Comparison of ENCODE assay signal across 9 mouse cellular contexts in genomic region chr4:140101106-140101505, GRCm38 (mm10).
DNase-seq lines count a peak whose midpoint lies in the region; ATAC-seq and TF ChIP-seq lines count a peak whose summit lies in the region.
"Had no signal": no experiment of that assay in that cellular context is flagged by ENCODE, and none has a peak within 500 bp of the region (broad histone marks: within the 10 kb centered on the region; RNA-seq: fewer than 3 reads in every experiment).

No protein-coding gene starts in this region.

- no peaks in the 10 kb centered on the region for H3K9me3 ChIP-seq in liver, postnatal 0 days (ENCODE audit: low read length)
- H3K9me3 ChIP-seq in liver, embryonic 11.5 days (ENCODE audit: control insufficient read depth, low read length), result no peaks in the 10 kb centered on the region
- H3K9me3 ChIP-seq in heart, embryonic 11.5 days (replicated peaks; ENCODE audit: control insufficient read depth, low read length), result no peaks in the 10 kb centered on the region

- peak in 1 of 2 experiments; percentile 50 for DNase-seq in cerebellum, adult 2 months
- no peak for DNase-seq in cerebellum, adult 11-12 months
- no peak for DNase-seq in liver, postnatal 0 days
- DNase-seq in liver, embryonic 11.5 days (ENCODE audit: low spot score), result no peak
- DNase-seq in embryo, embryonic 10.5 days (ENCODE audit: low spot score), result peak; percentile 81
- DNase-seq in retina, embryonic 14.5 days (ENCODE audit: low spot score), result peak; percentile 83
- no peak for DNase-seq in layer of hippocampus, postnatal 36 days

- no peak for TF ChIP-seq EP300 in liver, postnatal 0 days (IDR thresholded peaks at IDR 0.05; ENCODE audit: low read depth)

- ATAC-seq in liver, postnatal 0 days, result no peak
- no peak for ATAC-seq in liver, embryonic 11.5 days (replicated peaks; ENCODE audit: low FRiP score)
- no peak for ATAC-seq in heart, embryonic 11.5 days (replicated peaks; ENCODE audit: insufficient number of reproducible peaks, low FRiP score, low TSS enrichment)

- TF ChIP-seq POLR2A in cerebellum, adult 2 months (IDR thresholded peaks at IDR 0.05; ENCODE audit: borderline replicate concordance, insufficient read depth, low read length), result no peak

- peaks cover 21% of the 10 kb centered on the region; the same call in 1 of the 2 replicates for H3K4me1 ChIP-seq in cerebellum, adult 2 months (ENCODE audit: control insufficient read depth, insufficient read depth, low read length)
- H3K4me1 ChIP-seq in liver, postnatal 0 days (ENCODE audit: insufficient read depth), result no peaks in the 10 kb centered on the region
- no peaks in the 10 kb centered on the region for H3K4me1 ChIP-seq in liver, embryonic 11.5 days (replicated peaks; ENCODE audit: control insufficient read depth, insufficient read depth, low read length)
- H3K4me1 ChIP-seq in heart, embryonic 11.5 days (ENCODE audit: control insufficient read depth, insufficient read depth, low read length), result no peaks in the 10 kb centered on the region

- H3K27ac ChIP-seq in cerebellum, adult 2 months (ENCODE audit: insufficient read depth, low read length), result no peak overlapping the region
- H3K27ac ChIP-seq in liver, postnatal 0 days (ENCODE audit: low read depth), result no peak overlapping the region
- no peak overlapping the region for H3K27ac ChIP-seq in liver, embryonic 11.5 days (ENCODE audit: low read depth, low read length)
- no peak overlapping the region for H3K27ac ChIP-seq in heart, embryonic 11.5 days (ENCODE audit: low read depth, low read length)
- H3K27ac ChIP-seq: macrophage had no signal

- H3K9ac ChIP-seq in liver, postnatal 0 days (replicated peaks), result no peak overlapping the region
- no peak overlapping the region for H3K9ac ChIP-seq in liver, embryonic 11.5 days (ENCODE audit: low read depth, low read length)
- no peak overlapping the region for H3K9ac ChIP-seq in heart, embryonic 11.5 days (ENCODE audit: low read depth, low read length)

- H3K27me3 ChIP-seq in cerebellum, adult 2 months (ENCODE audit: control insufficient read depth, insufficient read depth, low read length), result no peaks in the 10 kb centered on the region
- H3K27me3 ChIP-seq in liver, postnatal 0 days (ENCODE audit: insufficient read depth, low read length), result peaks cover 11% of the 10 kb centered on the region; the same call in 1 of the 2 replicates
- peaks cover 27% of the 10 kb centered on the region for H3K27me3 ChIP-seq in liver, embryonic 11.5 days (replicated peaks; ENCODE audit: control insufficient read depth, insufficient read depth, low read length)
- H3K27me3 ChIP-seq in heart, embryonic 11.5 days (ENCODE audit: control insufficient read depth, insufficient read depth, low read length), result peaks cover 37% of the 10 kb centered on the region

- WGBS in cerebellum, adult 2 months, result 47% methylated on average over 5 of the region's 5 CpGs
- WGBS in liver, postnatal 0 days (ENCODE audit: insufficient replicate concordance), result 66% methylated on average over 5 of the region's 5 CpGs
- 67% methylated on average over 5 of the region's 5 CpGs for WGBS in liver, embryonic 11.5 days
- 75% methylated on average over 5 of the region's 5 CpGs for WGBS in heart, embryonic 11.5 days (ENCODE audit: insufficient replicate concordance)

- no peak overlapping the region for H3K4me2 ChIP-seq in liver, postnatal 0 days (ENCODE audit: low read depth, low read length)
- H3K4me2 ChIP-seq in liver, embryonic 11.5 days, result no peak overlapping the region
- H3K4me2 ChIP-seq in heart, embryonic 11.5 days, result no peak overlapping the region

- H3K36me3 ChIP-seq in liver, postnatal 0 days (replicated peaks; ENCODE audit: insufficient read depth, low read length), result no peaks in the 10 kb centered on the region
- H3K36me3 ChIP-seq in liver, embryonic 11.5 days (ENCODE audit: control insufficient read depth, insufficient read depth, low read length), result no peaks in the 10 kb centered on the region
- H3K36me3 ChIP-seq in heart, embryonic 11.5 days (ENCODE audit: control insufficient read depth, insufficient read depth, low read length), result no peaks in the 10 kb centered on the region

- no peak overlapping the region for H3K4me3 ChIP-seq in cerebellum, adult 2 months (replicated peaks; ENCODE audit: insufficient read depth, low read depth, low read length)
- H3K4me3 ChIP-seq in liver, postnatal 0 days (ENCODE audit: low read depth, low read length), result no peak overlapping the region
- no peak overlapping the region for H3K4me3 ChIP-seq in liver, embryonic 11.5 days (ENCODE audit: low read depth, low read length)
- H3K4me3 ChIP-seq in heart, embryonic 11.5 days (ENCODE audit: low read depth, low read length), result no peak overlapping the region

- peak; percentile 58; the same call in 1 of the 2 replicates for TF ChIP-seq CTCF in cerebellum, adult 2 months (IDR thresholded peaks at IDR 0.05; ENCODE audit: borderline replicate concordance, insufficient read depth, low read depth, low read length)
- peak; percentile 80 for TF ChIP-seq CTCF in liver, postnatal 0 days (IDR thresholded peaks at IDR 0.05; ENCODE audit: low read depth)

Comparison
In these comparisons a context has a peak if more than half of its experiments do, and no peak if none do; other contexts are left out.
1. DNase-seq: peak in embryo, embryonic 10.5 days (single experiment) and retina, embryonic 14.5 days (single experiment); none in cerebellum, adult 11-12 months (single experiment), liver, postnatal 0 days (single experiment), liver, embryonic 11.5 days (single experiment) and layer of hippocampus, postnatal 36 days (0 of 2).